Mouse (Mus musculus): ENCODE data around the gene Lrrn2. TPM values are rescaled to one million over a fixed set of nuclear protein-coding genes. Genes with fewer than 3 reads are reported as not detected.

Gene Lrrn2
- polyA plus RNA-seq (2012; ENCODE audit: insufficient read depth, insufficient read length, missing spikeins), result not detected in 2 replicates

GRCm38 (mm10) chr1:132880161-132881005 lies at the start of gene Lrrn2:
TSS of gene Lrrn2 (plus strand) at chr1:132880273.
- TF ChIP-seq CTCF (IDR thresholded peaks at IDR 0.05; ENCODE audit: low read depth, low read length), result no peak
- TF ChIP-seq POLR2A (IDR thresholded peaks at IDR 0.05; ENCODE audit: borderline replicate concordance, low read depth, low read length), result no peak
- Histone ChIP-seq H3K4me1 (ENCODE audit: control insufficient read depth, insufficient read depth, low read length) (no peaks in the 10 kb centered on the region), H3K27ac (ENCODE audit: insufficient read depth, low read depth, low read length) (no peak within 1 kb of the TSS), H3K4me3 (ENCODE audit: insufficient read depth, low read length) (no peak within 1 kb of the TSS)

- no peak for TF ChIP-seq CTCF (IDR thresholded peaks at IDR 0.05; ENCODE audit: low read depth, low read length)
- no peak for TF ChIP-seq POLR2A (IDR thresholded peaks at IDR 0.05; ENCODE audit: borderline replicate concordance, low read depth, low read length)
- Histone ChIP-seq H3K4me1 (ENCODE audit: control insufficient read depth, insufficient read depth, low read length) (no peaks in the 10 kb centered on the region), H3K27ac (ENCODE audit: insufficient read depth, low read depth, low read length) (no peak overlapping the region), H3K4me3 (ENCODE audit: insufficient read depth, low read length) (no peak overlapping the region)
Observed at GRCm38 (mm10) chr1:132831963-132832362, 48.1 kb upstream of the Lrrn2 start.

GRCm38 (mm10) chr1:132834037-132834436 lies 46.0 kb upstream of the Lrrn2 start:
- Histone ChIP-seq H3K4me3 (ENCODE audit: insufficient read depth, low read length) (no peak overlapping the region), H3K4me1 (ENCODE audit: control insufficient read depth, insufficient read depth, low read length) (no peaks in the 10 kb centered on the region), H3K27ac (ENCODE audit: insufficient read depth, low read depth, low read length) (no peak overlapping the region)
- TF ChIP-seq CTCF (IDR thresholded peaks at IDR 0.05; ENCODE audit: low read depth, low read length) (no peak), POLR2A (IDR thresholded peaks at IDR 0.05; ENCODE audit: borderline replicate concordance, low read depth, low read length) (no peak)

GRCm38 (mm10) chr1:132836895-132837294 lies 43.2 kb upstream of the Lrrn2 start:
- H3K4me1 ChIP-seq (ENCODE audit: control insufficient read depth, insufficient read depth, low read length), result no peaks in the 10 kb centered on the region
- TF ChIP-seq POLR2A (IDR thresholded peaks at IDR 0.05; ENCODE audit: borderline replicate concordance, low read depth, low read length), result no peak
- no peak for TF ChIP-seq CTCF (IDR thresholded peaks at IDR 0.05; ENCODE audit: low read depth, low read length)
- H3K4me3 ChIP-seq (ENCODE audit: insufficient read depth, low read length), result no peak overlapping the region
- no peak overlapping the region for H3K27ac ChIP-seq (ENCODE audit: insufficient read depth, low read depth, low read length)

- Histone ChIP-seq H3K4me1 (ENCODE audit: control insufficient read depth, insufficient read depth, low read length) (no peaks in the 10 kb centered on the region), H3K27ac (ENCODE audit: insufficient read depth, low read depth, low read length) (no peak overlapping the region), H3K4me3 (ENCODE audit: insufficient read depth, low read length) (no peak overlapping the region)
- TF ChIP-seq CTCF (IDR thresholded peaks at IDR 0.05; ENCODE audit: low read depth, low read length), result no peak
- TF ChIP-seq POLR2A (IDR thresholded peaks at IDR 0.05; ENCODE audit: borderline replicate concordance, low read depth, low read length), result no peak
Observed at GRCm38 (mm10) chr1:132837691-132838090, 42.4 kb upstream of the Lrrn2 start.

GRCm38 (mm10) chr1:132838371-132838770 lies 41.7 kb upstream of the Lrrn2 start:
- H3K4me3 ChIP-seq (ENCODE audit: insufficient read depth, low read length), result no peak overlapping the region
- no peak for TF ChIP-seq POLR2A (IDR thresholded peaks at IDR 0.05; ENCODE audit: borderline replicate concordance, low read depth, low read length)
- TF ChIP-seq CTCF (IDR thresholded peaks at IDR 0.05; ENCODE audit: low read depth, low read length), result no peak

GRCm38 (mm10) chr1:132843612-132844011 lies 36.5 kb upstream of the Lrrn2 start:
- Histone ChIP-seq H3K27ac (ENCODE audit: insufficient read depth, low read depth, low read length) (no peak overlapping the region), H3K4me1 (ENCODE audit: control insufficient read depth, insufficient read depth, low read length) (no peaks in the 10 kb centered on the region)
- no peak for TF ChIP-seq CTCF (IDR thresholded peaks at IDR 0.05; ENCODE audit: low read depth, low read length)
- TF ChIP-seq POLR2A (IDR thresholded peaks at IDR 0.05; ENCODE audit: borderline replicate concordance, low read depth, low read length), result no peak

More at GRCm38 (mm10) chr1:132838371-132838770, 41.7 kb upstream of the Lrrn2 start:
- Histone ChIP-seq H3K4me1 (ENCODE audit: control insufficient read depth, insufficient read depth, low read length) (no peaks in the 10 kb centered on the region), H3K27ac (ENCODE audit: insufficient read depth, low read depth, low read length) (no peak overlapping the region)

GRCm38 (mm10) chr1:132844088-132844804 lies 35.8 kb upstream of the Lrrn2 start:
- Histone ChIP-seq H3K27ac (ENCODE audit: insufficient read depth, low read depth, low read length) (no peak overlapping the region), H3K4me1 (ENCODE audit: control insufficient read depth, insufficient read depth, low read length) (no peaks in the 10 kb centered on the region), H3K4me3 (ENCODE audit: insufficient read depth, low read length) (no peak overlapping the region)
- TF ChIP-seq POLR2A (IDR thresholded peaks at IDR 0.05; ENCODE audit: borderline replicate concordance, low read depth, low read length) (no peak), CTCF (IDR thresholded peaks at IDR 0.05; ENCODE audit: low read depth, low read length) (no peak)

More at GRCm38 (mm10) chr1:132843612-132844011, 36.5 kb upstream of the Lrrn2 start:
- H3K4me3 ChIP-seq (ENCODE audit: insufficient read depth, low read length), result no peak overlapping the region

- no peak for TF ChIP-seq CTCF (IDR thresholded peaks at IDR 0.05; ENCODE audit: low read depth, low read length)
- no peak for TF ChIP-seq POLR2A (IDR thresholded peaks at IDR 0.05; ENCODE audit: borderline replicate concordance, low read depth, low read length)
- Histone ChIP-seq H3K4me1 (ENCODE audit: control insufficient read depth, insufficient read depth, low read length) (no peaks in the 10 kb centered on the region), H3K27ac (ENCODE audit: insufficient read depth, low read depth, low read length) (no peak overlapping the region), H3K4me3 (ENCODE audit: insufficient read depth, low read length) (no peak overlapping the region)
Observed at GRCm38 (mm10) chr1:132845766-132846165, 34.3 kb upstream of the Lrrn2 start.

- Histone ChIP-seq H3K27ac (ENCODE audit: insufficient read depth, low read depth, low read length) (no peak overlapping the region), H3K4me1 (ENCODE audit: control insufficient read depth, insufficient read depth, low read length) (no peaks in the 10 kb centered on the region), H3K4me3 (ENCODE audit: insufficient read depth, low read length) (no peak overlapping the region)
- TF ChIP-seq POLR2A (IDR thresholded peaks at IDR 0.05; ENCODE audit: borderline replicate concordance, low read depth, low read length), result no peak
- TF ChIP-seq CTCF (IDR thresholded peaks at IDR 0.05; ENCODE audit: low read depth, low read length), result no peak
Observed at GRCm38 (mm10) chr1:132850809-132851208, 29.3 kb upstream of the Lrrn2 start.
